Mouse (Mus musculus): ENCODE results near the gene Gipc3. TPM values are rescaled to one million over a fixed set of nuclear protein-coding genes. Genes with fewer than 3 reads are reported as not detected.

Gipc3 gene
- polyA plus RNA-seq, 1 experiment, result 0.08 TPM

DNA sequence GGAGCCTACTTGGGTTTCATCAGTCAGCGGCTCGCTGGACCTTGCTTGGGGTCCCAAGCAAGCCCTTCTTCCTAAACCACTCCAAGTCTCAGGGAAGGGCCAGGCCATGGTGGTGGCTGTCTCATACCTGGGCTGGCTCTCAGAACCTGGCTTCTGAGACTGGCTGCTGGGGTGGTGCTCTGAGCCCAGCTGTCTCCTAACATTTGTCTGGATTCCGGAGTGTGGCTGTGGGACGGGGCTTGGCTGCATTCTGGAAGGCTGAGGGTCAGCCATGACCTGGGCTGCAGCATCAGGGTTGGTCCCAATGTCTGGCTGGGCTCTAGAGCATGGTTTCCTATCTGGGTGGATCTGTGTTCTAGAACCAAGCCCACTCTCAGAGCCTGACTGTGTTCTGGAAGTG is 6.5 kb downstream of the Gipc3 start:
- H3ac ChIP-seq (ENCODE audit: control insufficient read depth, insufficient read length, low read depth), result no peak overlapping the region
- H3K4me3 ChIP-seq (ENCODE audit: insufficient read depth, poor library complexity, severe bottlenecking), result no peak overlapping the region
- no peak for TF ChIP-seq CTCF (IDR thresholded peaks at IDR 0.05; ENCODE audit: control insufficient read depth, insufficient read depth, insufficient read length)
- TF ChIP-seq MYOD1 (IDR thresholded peaks at IDR 0.05; ENCODE audit: control insufficient read depth, insufficient read length, low read depth), result no peak
- no peaks in the 10 kb centered on the region for H3K36me3 ChIP-seq (ENCODE audit: control insufficient read depth, insufficient read depth)
- no peaks in the 10 kb centered on the region for H3K79me3 ChIP-seq (ENCODE audit: low read depth)
- H3K27me3 ChIP-seq (ENCODE audit: control insufficient read depth, insufficient read depth, insufficient read length), result no peaks in the 10 kb centered on the region
- H3K79me2 ChIP-seq (ENCODE audit: control insufficient read depth, insufficient read depth), result no peaks in the 10 kb centered on the region

DNA sequence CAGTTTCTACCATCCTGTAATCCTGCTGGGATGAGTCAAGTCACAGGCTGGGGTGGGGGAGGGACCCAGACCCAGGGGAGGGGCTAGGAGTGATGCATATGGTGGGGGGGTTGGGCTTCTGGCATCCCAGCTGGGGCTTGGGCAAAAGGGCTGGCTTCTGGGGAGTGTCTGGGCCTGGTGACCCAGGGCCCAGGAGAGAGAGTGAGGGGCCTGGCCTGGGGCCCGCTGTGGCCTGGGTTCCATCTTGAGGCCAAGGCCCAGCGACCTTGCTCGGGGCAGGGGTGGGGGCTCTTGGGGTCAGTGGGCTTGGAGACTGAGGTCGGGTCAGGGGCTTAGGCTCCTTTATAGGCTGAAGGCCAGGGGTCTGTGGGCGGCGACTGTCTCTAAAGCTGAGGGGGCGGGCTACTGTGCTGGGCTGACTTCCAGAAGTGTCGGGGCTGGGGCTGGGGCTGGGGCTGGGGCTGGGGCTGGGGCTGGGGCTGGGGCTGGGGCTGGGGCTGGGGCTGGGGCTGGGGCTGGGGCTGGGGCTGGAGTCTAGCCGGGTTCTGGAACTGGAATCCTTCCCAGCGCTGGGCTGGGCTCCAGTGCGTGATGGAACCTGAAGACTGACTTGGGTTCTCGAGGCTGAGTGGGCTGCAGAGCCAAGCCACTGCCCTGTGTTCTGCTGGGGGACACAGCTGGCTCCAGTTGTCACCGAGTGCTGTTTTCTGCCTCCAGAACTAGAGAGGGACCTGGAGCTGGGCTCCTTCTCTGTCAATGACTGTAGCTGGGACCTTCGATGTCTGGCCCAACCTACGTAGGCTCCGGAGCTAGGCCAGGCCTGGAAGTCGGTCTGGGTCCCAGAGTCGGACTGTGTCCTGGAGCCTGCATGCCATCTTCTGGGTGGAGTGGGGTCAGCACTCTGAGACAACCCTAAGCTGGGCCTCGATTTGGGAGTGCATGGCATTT is 7.4 kb downstream of the Gipc3 start:
- TF ChIP-seq MYOD1 (IDR thresholded peaks at IDR 0.05; ENCODE audit: control insufficient read depth, insufficient read length, low read depth) (no peak), USF1 (IDR thresholded peaks at IDR 0.05; ENCODE audit: low read depth) (no peak), MAX (IDR thresholded peaks at IDR 0.05) (no peak), CTCF (IDR thresholded peaks at IDR 0.05; ENCODE audit: control insufficient read depth, insufficient read depth, insufficient read length) (no peak), FOSL1 (IDR thresholded peaks at IDR 0.05; ENCODE audit: insufficient read depth, low read length, poor library complexity, severe bottlenecking) (no peak), CEBPB (IDR thresholded peaks at IDR 0.05; ENCODE audit: low read depth) (no peak), MYOG (IDR thresholded peaks at IDR 0.05; ENCODE audit: control insufficient read depth, extremely low read depth, insufficient read length) (no peak)
- H3K36me3 ChIP-seq (ENCODE audit: control insufficient read depth, insufficient read depth), result no peaks in the 10 kb centered on the region
- H3K79me3 ChIP-seq (ENCODE audit: low read depth), result no peaks in the 10 kb centered on the region
- H3K79me2 ChIP-seq (ENCODE audit: control insufficient read depth, insufficient read depth), result no peaks in the 10 kb centered on the region
- no peaks in the 10 kb centered on the region for H3K27me3 ChIP-seq (ENCODE audit: control insufficient read depth, insufficient read depth, insufficient read length)
- H3K4me3 ChIP-seq (ENCODE audit: insufficient read depth, poor library complexity, severe bottlenecking), result no peak overlapping the region
- H3ac ChIP-seq (ENCODE audit: control insufficient read depth, insufficient read length, low read depth), result no peak overlapping the region

DNA sequence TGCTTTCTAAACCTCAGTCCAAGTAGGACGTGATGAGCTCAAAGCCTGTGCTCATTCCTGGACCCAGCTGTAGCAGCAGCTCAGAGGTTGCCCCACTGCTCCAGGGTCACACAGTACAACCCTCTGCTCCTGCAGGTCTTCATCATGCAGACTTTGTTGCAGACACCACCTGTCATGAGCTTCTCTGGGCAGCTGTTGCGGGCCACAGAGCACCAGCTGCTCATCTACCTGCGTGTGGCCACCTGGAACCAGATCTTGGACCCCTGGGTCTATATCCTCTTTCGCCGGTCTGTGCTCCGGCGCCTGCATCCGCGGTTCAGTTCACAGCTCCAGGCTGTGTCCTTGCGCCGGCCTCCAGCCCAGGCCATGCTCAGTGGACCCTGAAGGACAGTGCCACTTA is 8.7 kb downstream of the Gipc3 start:
- Histone ChIP-seq H3K79me2 (ENCODE audit: control insufficient read depth, insufficient read depth) (no peaks in the 10 kb centered on the region), H3ac (ENCODE audit: control insufficient read depth, insufficient read length, low read depth) (no peak overlapping the region), H3K4me3 (ENCODE audit: insufficient read depth, poor library complexity, severe bottlenecking) (no peak overlapping the region), H3K79me3 (ENCODE audit: low read depth) (no peaks in the 10 kb centered on the region), H3K27me3 (ENCODE audit: control insufficient read depth, insufficient read depth, insufficient read length) (no peaks in the 10 kb centered on the region), H3K36me3 (ENCODE audit: control insufficient read depth, insufficient read depth) (no peaks in the 10 kb centered on the region)
- TF ChIP-seq USF1 (IDR thresholded peaks at IDR 0.05; ENCODE audit: low read depth) (no peak), CEBPB (IDR thresholded peaks at IDR 0.05; ENCODE audit: low read depth) (no peak), MYOG (IDR thresholded peaks at IDR 0.05; ENCODE audit: control insufficient read depth, extremely low read depth, insufficient read length) (no peak), MYOD1 (IDR thresholded peaks at IDR 0.05; ENCODE audit: control insufficient read depth, insufficient read length, low read depth) (no peak), FOSL1 (IDR thresholded peaks at IDR 0.05; ENCODE audit: insufficient read depth, low read length, poor library complexity, severe bottlenecking) (no peak), MAX (IDR thresholded peaks at IDR 0.05) (no peak), CTCF (IDR thresholded peaks at IDR 0.05; ENCODE audit: control insufficient read depth, insufficient read depth, insufficient read length) (no peak)

DNA sequence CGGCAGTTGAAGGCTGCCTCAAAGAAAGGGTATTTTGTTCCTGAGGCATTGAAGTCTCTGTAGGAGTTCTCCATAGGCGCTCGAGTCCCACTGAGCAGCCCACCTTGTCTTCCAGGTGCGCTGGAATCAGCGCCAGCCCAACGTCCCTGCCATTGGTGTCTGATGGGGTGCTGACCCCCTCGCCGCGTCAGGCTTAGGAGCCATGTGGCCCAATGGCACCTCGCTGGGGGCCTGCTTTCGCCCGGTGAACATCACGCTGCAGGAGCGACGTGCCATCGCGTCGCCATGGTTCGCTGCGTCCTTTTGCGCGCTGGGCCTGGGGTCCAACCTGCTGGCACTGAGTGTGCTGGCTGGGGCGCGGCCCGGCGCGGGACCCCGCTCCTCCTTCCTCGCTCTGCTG is 10.8 kb downstream of the Gipc3 start:
- Histone ChIP-seq H3K36me3 (ENCODE audit: control insufficient read depth, insufficient read depth) (peaks cover 1% of the 10 kb centered on the region), H3K27me3 (ENCODE audit: control insufficient read depth, insufficient read depth, insufficient read length) (no peaks in the 10 kb centered on the region), H3K79me2 (ENCODE audit: control insufficient read depth, insufficient read depth) (no peaks in the 10 kb centered on the region), H3ac (ENCODE audit: control insufficient read depth, insufficient read length, low read depth) (no peak overlapping the region), H3K79me3 (ENCODE audit: low read depth) (no peaks in the 10 kb centered on the region), H3K4me3 (ENCODE audit: insufficient read depth, poor library complexity, severe bottlenecking) (no peak overlapping the region)
- TF ChIP-seq MAX (IDR thresholded peaks at IDR 0.05) (no peak), MYOG (IDR thresholded peaks at IDR 0.05; ENCODE audit: control insufficient read depth, extremely low read depth, insufficient read length) (no peak), USF1 (IDR thresholded peaks at IDR 0.05; ENCODE audit: low read depth) (no peak), FOSL1 (IDR thresholded peaks at IDR 0.05; ENCODE audit: insufficient read depth, low read length, poor library complexity, severe bottlenecking) (no peak), MYOD1 (IDR thresholded peaks at IDR 0.05; ENCODE audit: control insufficient read depth, insufficient read length, low read depth) (no peak)

DNA sequence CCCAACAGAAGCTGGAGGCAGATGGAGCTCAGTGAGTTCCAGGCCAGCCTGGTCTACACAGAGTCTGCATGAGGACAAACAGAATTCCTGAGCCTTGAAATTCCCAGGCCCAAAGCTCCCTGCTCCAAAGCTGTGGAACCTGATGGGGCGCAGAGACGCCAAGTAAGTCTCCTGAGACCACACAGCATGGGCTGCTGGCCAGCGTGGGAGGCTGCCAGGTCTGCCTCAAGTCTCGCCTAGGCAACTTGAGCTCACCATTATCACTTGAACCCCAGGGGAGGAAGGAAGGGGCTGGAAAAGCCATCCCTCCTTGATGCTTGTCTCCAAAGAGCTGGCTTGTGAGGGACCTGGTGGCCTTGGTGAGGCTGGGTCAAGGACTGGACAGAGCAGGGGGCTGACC is 13.1 kb downstream of the Gipc3 start:
- no peaks in the 10 kb centered on the region for H3K79me3 ChIP-seq (ENCODE audit: low read depth)
- peaks cover 21% of the 10 kb centered on the region for H3K36me3 ChIP-seq (ENCODE audit: control insufficient read depth, insufficient read depth)
- no peaks in the 10 kb centered on the region for H3K27me3 ChIP-seq (ENCODE audit: control insufficient read depth, insufficient read depth, insufficient read length)
- TF ChIP-seq CEBPB (IDR thresholded peaks at IDR 0.05; ENCODE audit: low read depth), result no peak
- TF ChIP-seq MAX (IDR thresholded peaks at IDR 0.05), result no peak
- TF ChIP-seq MYOD1 (IDR thresholded peaks at IDR 0.05; ENCODE audit: control insufficient read depth, insufficient read length, low read depth), result no peak
- TF ChIP-seq USF1 (IDR thresholded peaks at IDR 0.05; ENCODE audit: low read depth), result no peak
- TF ChIP-seq MYOG (IDR thresholded peaks at IDR 0.05; ENCODE audit: control insufficient read depth, extremely low read depth, insufficient read length), result no peak
- TF ChIP-seq FOSL1 (IDR thresholded peaks at IDR 0.05; ENCODE audit: insufficient read depth, low read length, poor library complexity, severe bottlenecking), result no peak
- TF ChIP-seq CTCF (IDR thresholded peaks at IDR 0.05; ENCODE audit: control insufficient read depth, insufficient read depth, insufficient read length), result no peak
- no peak overlapping the region for H3K4me3 ChIP-seq (ENCODE audit: insufficient read depth, poor library complexity, severe bottlenecking)
- H3K79me2 ChIP-seq (ENCODE audit: control insufficient read depth, insufficient read depth), result no peaks in the 10 kb centered on the region
- H3ac ChIP-seq (ENCODE audit: control insufficient read depth, insufficient read length, low read depth), result no peak overlapping the region

Measured in C2C12 (cell line).